Mouse (Mus musculus) stomach, embryonic 16.5 days (tissue): Measurements from ENCODE around the gene Rragc. TPM values are rescaled to one million over a fixed set of nuclear protein-coding genes. Genes with fewer than 3 reads are reported as not detected.

ENCODE experiments used
- ATAC-seq: fragments of 200-750 bp; cut with Nextera tagmentation; 2 replicates; pipeline ENCODE4 v1.8.0; 2017; ENCODE audit warnings: moderate number of reproducible peaks, moderate TSS enrichment; ENCODE audit not compliant: insufficient read depth, low FRiP score
- H3K27ac ChIP-seq: fragments of 300-500 bp; sonication (generic); 2 replicates; pipeline ENCODE4 v1.5.1; 2014; ENCODE audit warnings: low read length
- H3K27me3 ChIP-seq: fragments of 300-500 bp; sonication (generic); 2 replicates; pipeline ENCODE4 v1.6.1; 2014; ENCODE audit warnings: low read length, control low read depth, mixed read lengths; ENCODE audit not compliant: control insufficient read depth, insufficient read depth
- H3K36me3 ChIP-seq: fragments of 300-500 bp; sonication (generic); 2 replicates; pipeline ENCODE4 v1.6.1; 2014; ENCODE audit warnings: low read length; ENCODE audit not compliant: control insufficient read depth, insufficient read depth
- H3K4me1 ChIP-seq: fragments of 300-500 bp; sonication (generic); 2 replicates; pipeline ENCODE4 v1.6.1; 2014; ENCODE audit warnings: low read length, control low read depth, mixed read lengths; ENCODE audit not compliant: control insufficient read depth, insufficient read depth
- H3K4me2 ChIP-seq: fragments of 300-500 bp; sonication (generic); 2 replicates; pipeline ENCODE4 v1.6.1; 2014; ENCODE audit warnings: low read depth, low read length, mixed read lengths
- H3K4me3 ChIP-seq: fragments of 300-500 bp; sonication (generic); replicated peaks from 2 replicates; pipeline ENCODE4 v1.5.1; 2014; ENCODE audit warnings: mild to moderate bottlenecking, low read length
- H3K9ac ChIP-seq: fragments of 300-500 bp; sonication (generic); 2 replicates; pipeline ENCODE4 v1.6.1; 2014; ENCODE audit warnings: low read length
- H3K9me3 ChIP-seq: fragments of 300-500 bp; sonication (generic); replicated peaks from 2 replicates; pipeline ENCODE4 v1.6.1; 2016; ENCODE audit warnings: low read length, control low read depth; ENCODE audit not compliant: control insufficient read depth
- WGBS: fragments of 180-500 bp; shearing (Covaris S2); extraction: QIAGEN DNeasy Blood & Tissue Kit; methylation state at CpG from one replicate; pipeline ENCODE4 v1.1.7; 2014; 5-methylcytosine and 5-hydroxymethylcytosine counted together
- polyA plus RNA-seq: library from polyadenylated mRNA; unstranded; fragments of >200 nt; fragmentation: Nextera tagmentation; extraction: Ambion mirVana; gene quantifications from 2 replicates; pipeline ENCODE4 v1.2.1, GENCODE M21; 2015

Gene Rragc
- polyA plus RNA-seq = 43.4 and 45.7 TPM in 2 replicates

DNA sequence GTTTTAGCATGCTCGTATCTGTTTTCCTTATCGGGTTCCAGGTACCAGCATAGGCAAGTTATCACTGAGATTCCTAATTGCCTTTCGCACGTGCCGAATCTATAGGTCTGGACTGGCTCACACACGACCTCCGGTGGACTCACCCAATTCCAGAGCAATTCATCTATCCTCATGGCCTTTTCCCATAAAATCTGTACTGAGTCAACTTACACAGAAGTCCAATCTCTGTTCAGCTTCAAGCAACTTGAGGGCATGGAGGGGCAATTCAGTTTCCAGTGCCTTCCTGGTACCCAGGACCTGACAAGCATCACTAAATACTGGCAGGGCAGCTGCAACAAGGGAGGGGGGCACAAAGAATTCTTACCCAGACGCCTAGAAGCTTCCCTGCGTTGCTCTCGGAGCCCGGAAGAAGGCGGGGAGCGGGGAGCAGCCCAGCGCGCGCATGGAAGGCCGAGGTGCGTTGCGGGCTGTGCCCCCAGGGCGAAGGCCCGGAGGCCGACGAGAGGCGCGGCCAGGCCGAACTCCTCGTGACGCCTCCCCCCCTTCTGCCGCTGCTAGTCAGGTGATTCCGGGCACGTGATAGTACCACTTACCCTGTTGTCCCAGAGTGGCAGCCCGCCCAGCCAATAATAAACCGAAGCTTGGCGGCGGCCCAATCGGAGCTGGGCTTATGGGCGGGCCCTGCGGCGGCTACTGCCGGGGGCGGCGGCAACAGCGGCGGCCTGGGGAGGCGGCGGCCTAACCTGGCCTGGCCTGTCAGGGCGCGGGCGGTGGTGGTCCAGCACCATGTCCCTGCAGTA lies at the start of gene Rragc:
Gene Rragc (plus strand): TSS at position 699 of the 800 bp plus-strand sequence.
- Histone ChIP-seq H3K4me3 (peak within 1 kb of the TSS; percentile 99), H3K27me3 (no peaks in the 10 kb centered on the region), H3K9me3 (no peaks in the 10 kb centered on the region), H3K27ac (peak within 1 kb of the TSS; percentile 90), H3K4me2 (peak within 1 kb of the TSS; percentile 76), H3K36me3 (0 out of 2 replicates have a peak, but pooled peaks cover 6% of the 10 kb centered on the region), H3K4me1 (peaks cover 16% of the 10 kb centered on the region), H3K9ac (peak within 1 kb of the TSS; percentile 97)
- peak; percentile 99 for ATAC-seq
- under 1% methylated on average over 48 of the region's 49 CpGs for WGBS

DNA sequence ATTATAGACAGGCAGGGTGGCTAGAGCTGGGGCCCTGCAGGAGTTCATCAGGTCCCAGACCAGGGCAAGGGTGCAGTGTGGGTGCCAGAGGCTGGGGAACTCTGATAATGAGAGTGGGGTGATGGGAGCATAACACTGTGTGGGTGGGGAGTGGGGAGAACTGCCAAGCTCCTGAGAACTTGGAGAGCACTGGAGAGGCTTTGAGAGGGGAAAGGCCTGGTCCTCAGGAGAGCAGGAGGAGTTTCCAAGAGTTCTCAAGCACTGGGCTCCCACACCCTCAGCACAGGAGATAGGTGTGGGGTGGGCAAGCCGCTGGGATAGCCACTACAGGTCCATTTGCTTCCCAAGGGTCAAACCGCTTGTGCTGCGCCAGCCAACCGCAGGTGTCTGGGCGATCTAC lies 23.5 kb upstream of the Rragc start:
- H3K4me2 ChIP-seq = no peak overlapping the region
- H3K27me3 ChIP-seq = no peaks in the 10 kb centered on the region
- no peak overlapping the region for H3K9ac ChIP-seq
- H3K9me3 ChIP-seq = no peaks in the 10 kb centered on the region
- no peaks in the 10 kb centered on the region for H3K4me1 ChIP-seq
- H3K4me3 ChIP-seq = no peak overlapping the region
- no peak overlapping the region for H3K27ac ChIP-seq
- 85% methylated on average over 5 of the region's 5 CpGs for WGBS
- no peaks in the 10 kb centered on the region for H3K36me3 ChIP-seq
- no peak for ATAC-seq

DNA sequence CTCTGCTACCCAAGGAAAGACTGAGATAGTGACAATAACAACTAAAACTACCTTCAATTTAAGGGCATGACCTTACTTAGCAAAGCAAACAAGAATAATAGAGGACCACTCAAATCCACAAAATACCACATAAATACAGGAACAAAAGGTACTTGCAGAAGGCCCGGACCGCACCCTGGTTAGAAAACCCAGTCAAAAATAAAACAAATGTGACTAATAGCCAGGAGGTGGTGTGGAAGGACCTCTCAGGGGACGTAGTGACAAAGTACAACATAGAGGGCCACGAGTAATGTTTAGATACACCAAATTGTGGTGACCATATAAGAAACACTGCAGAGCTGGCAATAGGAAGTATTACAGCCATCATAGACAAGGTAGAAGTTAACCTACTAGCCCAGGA lies 23.0 kb upstream of the Rragc start:
- no peak overlapping the region for H3K9ac ChIP-seq
- WGBS = 77% methylated on average over 4 of the region's 4 CpGs
- H3K4me2 ChIP-seq = no peak overlapping the region
- H3K36me3 ChIP-seq = no peaks in the 10 kb centered on the region
- H3K4me1 ChIP-seq = no peaks in the 10 kb centered on the region
- H3K27ac ChIP-seq = no peak overlapping the region
- no peaks in the 10 kb centered on the region for H3K9me3 ChIP-seq
- no peaks in the 10 kb centered on the region for H3K27me3 ChIP-seq
- ATAC-seq = no peak
- H3K4me3 ChIP-seq = no peak overlapping the region

DNA sequence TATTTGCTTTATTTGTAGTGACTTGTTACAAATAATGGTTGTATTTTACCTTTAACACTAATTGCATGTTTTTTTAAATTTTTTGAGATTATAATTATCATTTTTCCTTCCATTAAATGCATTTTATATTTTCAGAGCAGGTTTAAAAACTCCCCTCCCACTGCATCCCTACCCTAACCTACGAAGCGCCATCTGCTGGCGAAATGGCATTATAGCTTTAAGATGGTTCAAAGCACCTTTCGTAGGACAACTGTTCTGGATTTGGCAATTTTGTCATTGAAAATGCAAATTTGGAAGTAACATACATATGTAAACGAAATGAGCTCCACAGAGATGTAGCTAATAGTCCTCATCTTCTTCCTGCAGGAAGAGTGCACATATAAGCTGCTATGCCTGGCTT lies 18.6 kb upstream of the Rragc start:
- Histone ChIP-seq H3K27ac (no peak overlapping the region), H3K36me3 (no peaks in the 10 kb centered on the region), H3K27me3 (no peaks in the 10 kb centered on the region), H3K4me2 (no peak overlapping the region), H3K4me3 (no peak overlapping the region), H3K4me1 (no peaks in the 10 kb centered on the region; the same call in 1 of the 2 replicates), H3K9me3 (no peaks in the 10 kb centered on the region), H3K9ac (no peak overlapping the region)
- ATAC-seq = no peak
- WGBS = 14% methylated on average over 5 of the region's 5 CpGs

DNA sequence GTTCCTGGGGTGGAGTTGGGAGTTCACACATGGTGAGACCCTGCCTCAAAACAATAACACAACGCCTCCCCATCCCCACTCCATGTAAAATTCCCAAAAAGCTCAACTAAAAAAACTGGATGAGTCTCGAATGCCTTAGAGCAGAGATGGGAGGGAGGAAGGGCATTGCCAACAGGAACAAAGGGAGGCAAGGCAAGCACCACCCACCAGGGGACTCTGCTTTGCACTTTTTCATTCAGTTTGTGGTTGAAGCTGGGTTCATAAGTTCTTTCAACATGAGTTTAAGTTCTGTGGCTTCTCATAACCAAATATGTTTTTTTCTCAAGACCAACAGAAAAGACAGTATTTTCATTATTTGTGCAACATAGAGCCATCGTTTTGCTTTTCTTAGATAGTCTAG lies 13.8 kb upstream of the Rragc start:
- Histone ChIP-seq H3K36me3 (no peaks in the 10 kb centered on the region), H3K4me2 (no peak overlapping the region), H3K27ac (peak overlapping the region; percentile 47; the same call in 1 of the 2 replicates), H3K4me3 (no peak overlapping the region), H3K9me3 (no peaks in the 10 kb centered on the region), H3K27me3 (no peaks in the 10 kb centered on the region), H3K4me1 (peaks cover 13% of the 10 kb centered on the region), H3K9ac (no peak overlapping the region)
- ATAC-seq = no peak
- WGBS = 71% methylated on average over 3 of the region's 3 CpGs

DNA sequence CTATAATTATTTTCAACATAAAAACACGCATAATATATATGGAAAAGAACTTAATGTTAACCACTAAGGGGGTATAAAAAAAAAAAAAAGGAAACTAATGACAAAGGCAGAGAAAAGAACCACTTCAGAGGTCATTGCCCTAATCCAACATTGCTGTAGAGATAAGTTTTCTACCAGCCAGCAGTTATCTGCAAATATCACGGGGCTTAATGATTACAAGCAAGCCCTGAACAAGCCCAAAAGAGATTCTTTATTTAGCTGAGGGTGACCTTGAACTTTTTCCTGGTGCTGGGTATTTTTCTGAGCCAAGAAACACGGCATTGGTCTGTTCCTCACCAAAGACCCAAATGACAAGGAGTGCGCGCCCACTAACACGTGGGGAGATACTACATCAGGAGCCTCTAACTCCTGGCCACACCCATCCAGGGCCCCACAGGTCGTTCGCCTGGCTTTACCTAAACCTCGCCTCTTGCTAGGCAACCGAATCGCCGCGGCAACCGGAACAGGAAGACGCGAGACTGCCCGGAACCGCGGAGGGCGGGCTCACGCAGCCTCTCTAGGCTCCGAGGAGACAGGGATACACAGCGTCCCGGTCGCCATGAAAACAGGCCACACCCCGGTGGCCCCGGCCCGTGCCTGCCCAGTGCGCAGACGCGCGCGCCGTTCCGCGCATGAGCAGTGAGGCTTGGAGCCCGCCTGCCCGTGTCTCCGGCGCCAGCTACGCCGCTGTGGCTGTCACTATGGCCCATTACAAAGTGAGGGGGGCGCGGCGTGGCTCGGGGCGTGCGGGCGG lies 12.7 kb upstream of the Rragc start, which contains the start of gene Mycbp:
Gene Mycbp (plus strand): TSS at position 500 of the 793 bp plus-strand sequence.
- Histone ChIP-seq H3K4me3 (peak within 1 kb of the TSS; percentile 81), H3K27ac (peak within 1 kb of the TSS; percentile 90), H3K27me3 (no peaks in the 10 kb centered on the region), H3K4me2 (peak within 1 kb of the TSS; percentile 76), H3K9ac (peak within 1 kb of the TSS; percentile 93), H3K4me1 (peaks cover 13% of the 10 kb centered on the region), H3K36me3 (no peaks in the 10 kb centered on the region), H3K9me3 (no peaks in the 10 kb centered on the region)
- 1% methylated on average over 49 of the region's 49 CpGs for WGBS
- ATAC-seq = peak; percentile 100

DNA sequence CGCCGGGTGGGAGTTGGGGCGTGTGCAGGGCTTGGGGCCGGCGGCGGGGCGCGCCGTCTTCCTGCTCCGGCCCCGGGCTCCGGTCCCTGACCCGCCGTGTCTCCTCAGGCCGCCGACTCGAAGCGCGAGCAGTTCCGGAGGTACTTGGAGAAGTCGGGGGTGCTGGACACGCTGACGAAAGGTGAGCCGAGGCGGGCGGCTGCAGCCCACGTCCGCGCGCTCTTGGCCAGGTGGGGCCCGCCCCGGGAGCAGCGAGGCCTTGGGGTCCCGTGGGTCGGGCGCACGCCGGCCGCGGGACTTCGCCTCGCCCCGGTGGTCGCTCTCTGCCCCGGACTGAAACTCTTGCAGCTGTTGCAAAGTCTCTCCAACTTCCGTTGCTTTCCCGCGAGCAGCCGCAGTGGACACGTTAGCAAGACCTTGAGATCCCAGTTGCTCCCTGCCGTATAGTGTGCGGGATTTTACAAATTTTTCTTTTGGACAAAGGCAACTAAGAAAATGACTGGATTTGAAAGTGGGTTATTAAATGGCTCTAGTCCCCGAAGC lies 12.0 kb upstream of the Rragc start:
- Histone ChIP-seq H3K27ac (peak overlapping the region; percentile 90), H3K36me3 (no peaks in the 10 kb centered on the region), H3K4me3 (peak overlapping the region; percentile 81), H3K4me2 (peak overlapping the region; percentile 72), H3K9ac (peak overlapping the region; percentile 93), H3K9me3 (no peaks in the 10 kb centered on the region), H3K27me3 (no peaks in the 10 kb centered on the region), H3K4me1 (peaks cover 13% of the 10 kb centered on the region)
- under 1% methylated on average over 52 of the region's 53 CpGs for WGBS
- ATAC-seq = no peak; the same call in 1 of the 2 replicates

DNA sequence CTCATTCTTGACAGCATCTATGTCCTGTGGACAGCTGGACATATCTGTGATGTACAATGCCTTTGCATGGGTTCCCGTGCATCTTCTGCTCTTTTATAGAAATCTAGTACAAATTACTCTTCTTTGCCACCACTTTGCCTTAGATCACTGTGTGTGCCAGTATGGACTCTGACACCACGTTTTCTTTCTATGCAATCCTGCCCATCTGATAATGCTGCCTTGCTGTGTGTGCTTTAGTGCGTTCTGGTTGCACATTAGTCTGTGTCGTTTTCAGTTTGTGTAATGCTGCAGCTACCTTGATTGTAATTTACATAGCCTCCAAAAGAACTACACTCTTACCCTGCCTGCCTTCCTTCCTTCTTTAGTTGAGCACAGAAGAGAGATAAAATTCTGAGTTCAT lies 5.7 kb upstream of the Rragc start:
- no peak overlapping the region for H3K27ac ChIP-seq
- H3K27me3 ChIP-seq = no peaks in the 10 kb centered on the region
- 0 out of 2 replicates have a peak, but pooled peaks cover 6% of the 10 kb centered on the region for H3K36me3 ChIP-seq
- no peak overlapping the region for H3K4me3 ChIP-seq
- H3K4me1 ChIP-seq = peaks cover 9% of the 10 kb centered on the region
- H3K9ac ChIP-seq = no peak overlapping the region
- H3K9me3 ChIP-seq = no peaks in the 10 kb centered on the region
- no peak overlapping the region for H3K4me2 ChIP-seq
- ATAC-seq = no peak
- 81% methylated on average over 4 of the region's 4 CpGs for WGBS
